In the genomic region with DNA sequence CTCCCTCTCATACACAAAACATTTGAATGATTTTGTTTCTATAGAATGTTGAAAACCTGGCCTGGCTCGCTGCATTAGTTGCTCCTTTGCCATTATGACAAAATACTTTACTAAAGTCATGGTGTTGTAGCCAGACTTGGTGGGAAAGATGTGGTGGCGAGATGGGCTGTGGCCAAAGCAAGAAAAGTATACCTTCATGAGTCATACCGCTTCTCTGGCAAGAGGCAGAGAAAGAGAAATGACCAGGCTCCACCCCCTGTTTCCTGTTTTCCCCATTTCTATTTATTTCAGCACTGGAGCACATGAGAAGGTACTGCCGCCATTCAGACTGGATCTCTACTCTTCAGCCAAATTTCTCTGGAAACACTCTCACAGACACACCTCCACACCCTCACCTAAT, we compare ENCODE assay signal across 23 mouse cellular contexts. TPM values are rescaled to one million over a fixed set of nuclear protein-coding genes. Genes with fewer than 3 reads are reported as not detected.
DNase-seq lines count a peak whose midpoint lies in the region; ATAC-seq and TF ChIP-seq lines count a peak whose summit lies in the region.
"Had no signal": no experiment of that assay in that cellular context is flagged by ENCODE, and none has a peak within 500 bp of the region (broad histone marks: within the 10 kb centered on the region; RNA-seq: fewer than 3 reads in every experiment).

No protein-coding gene starts in this region.

- no peak overlapping the region for H3K27ac ChIP-seq in limb, embryonic 14.5 days (replicated peaks; ENCODE audit: low read depth, low read length)
- H3K27ac ChIP-seq in limb, embryonic 10.5 days = no peak overlapping the region
- H3K27ac ChIP-seq in midbrain, embryonic 10.5 days (replicated peaks) = no peak overlapping the region
- H3K27ac ChIP-seq: embryonic facial prominence, embryonic 13.5 days; forebrain, embryonic 13.5 days; heart, embryonic 13.5 days; hindbrain, embryonic 13.5 days; hindbrain, postnatal 0 days had no signal

- no peak overlapping the region for H3K9ac ChIP-seq in limb, embryonic 14.5 days (ENCODE audit: low read depth, low read length, severe bottlenecking)
- H3K9ac ChIP-seq: embryonic facial prominence, embryonic 13.5 days; forebrain, embryonic 13.5 days; forebrain, postnatal 0 days; heart, embryonic 13.5 days; hindbrain, embryonic 13.5 days had no signal

- peak; percentile 5 for DNase-seq in limb, embryonic 14.5 days (ENCODE audit: low spot score)
- DNase-seq in limb, embryonic 10.5 days (ENCODE audit: low spot score) = no peak
- peak; percentile 59 for DNase-seq in fibroblast of lung, adult 2 months (ENCODE audit: low read depth)
- no peak for DNase-seq in midbrain, embryonic 10.5 days (ENCODE audit: low spot score)
- DNase-seq in T-cell, adult 2 months (ENCODE audit: low spot score) = no peak
- DNase-seq: adrenal gland, adult 2 months; adrenal gland, postnatal 25 days; B cell, adult 2 months; cerebellum, adult 9-11 months; cerebellum, postnatal 36 days; gastrocnemius, postnatal 14 days had no signal

- 61% methylated on average over 4 of the region's 4 CpGs for WGBS in limb, embryonic 14.5 days
- WGBS in limb, embryonic 10.5 days = 85% methylated on average over 4 of the region's 4 CpGs
- WGBS in midbrain, embryonic 10.5 days = 77% methylated on average over 4 of the region's 4 CpGs

- H3K27me3 ChIP-seq in limb, embryonic 14.5 days (ENCODE audit: control insufficient read depth, insufficient read depth, low read length) = no peaks in the 10 kb centered on the region
- no peaks in the 10 kb centered on the region for H3K27me3 ChIP-seq in limb, embryonic 10.5 days (ENCODE audit: low read depth, poor library complexity, severe bottlenecking)
- H3K27me3 ChIP-seq in megakaryocyte, embryonic 14.5 days (replicated peaks) = no peaks in the 10 kb centered on the region
- H3K27me3 ChIP-seq in midbrain, embryonic 10.5 days (ENCODE audit: low read depth, poor library complexity, severe bottlenecking) = no peaks in the 10 kb centered on the region
- H3K27me3 ChIP-seq: embryonic facial prominence, embryonic 13.5 days; forebrain, embryonic 13.5 days; heart, embryonic 13.5 days; hindbrain, embryonic 13.5 days; Patski had no signal

- no peak for ATAC-seq in limb, embryonic 14.5 days (ENCODE audit: low FRiP score, low read depth)
- no peak for ATAC-seq in megakaryocyte, adult 5-6 weeks (ENCODE audit: poor library complexity, severe bottlenecking)
- ATAC-seq: CD4-positive, CD25-positive, alpha-beta regulatory T cell, adult 4 months; forebrain, embryonic 13.5 days; Patski had no signal

- H3K4me3 ChIP-seq in limb, embryonic 14.5 days (replicated peaks; ENCODE audit: low read length) = no peak overlapping the region
- H3K4me3 ChIP-seq in limb, embryonic 10.5 days = no peak overlapping the region
- peak overlapping the region; percentile 69 for H3K4me3 ChIP-seq in megakaryocyte, embryonic 14.5 days (replicated peaks)
- H3K4me3 ChIP-seq in midbrain, embryonic 10.5 days = no peak overlapping the region
- H3K4me3 ChIP-seq: embryonic facial prominence, embryonic 13.5 days; forebrain, embryonic 13.5 days; heart, embryonic 13.5 days; hindbrain, embryonic 13.5 days had no signal

- no peak for TF ChIP-seq POLR2A in limb, embryonic 14.5 days (IDR thresholded peaks at IDR 0.05; ENCODE audit: borderline replicate concordance, extremely low read depth, insufficient read depth, insufficient read length)

- no peaks in the 10 kb centered on the region for H3K9me3 ChIP-seq in limb, embryonic 14.5 days (ENCODE audit: control insufficient read depth, low read length)
- no peaks in the 10 kb centered on the region for H3K9me3 ChIP-seq in limb, embryonic 10.5 days (replicated peaks)
- H3K9me3 ChIP-seq in megakaryocyte, embryonic 14.5 days = peaks cover 7% of the 10 kb centered on the region
- H3K9me3 ChIP-seq in midbrain, embryonic 10.5 days (replicated peaks) = no peaks in the 10 kb centered on the region
- H3K9me3 ChIP-seq: embryonic facial prominence, embryonic 13.5 days; heart, embryonic 13.5 days; hindbrain, embryonic 13.5 days had no signal

- H3K4me2 ChIP-seq in limb, embryonic 14.5 days (replicated peaks; ENCODE audit: low read depth, low read length, severe bottlenecking) = no peak overlapping the region
- H3K4me2 ChIP-seq: embryonic facial prominence, embryonic 13.5 days; forebrain, embryonic 13.5 days; heart, embryonic 13.5 days; hindbrain, embryonic 13.5 days had no signal

- no peaks in the 10 kb centered on the region for H3K36me3 ChIP-seq in limb, embryonic 14.5 days (ENCODE audit: control insufficient read depth, insufficient read depth, low read length)
- no peaks in the 10 kb centered on the region for H3K36me3 ChIP-seq in limb, embryonic 10.5 days
- peaks cover 3% of the 10 kb centered on the region for H3K36me3 ChIP-seq in megakaryocyte, embryonic 14.5 days (replicated peaks; ENCODE audit: low read length)
- H3K36me3 ChIP-seq in midbrain, embryonic 10.5 days = no peaks in the 10 kb centered on the region
- H3K36me3 ChIP-seq: embryonic facial prominence, embryonic 13.5 days; heart, embryonic 13.5 days; hindbrain, embryonic 13.5 days had no signal

- no peaks in the 10 kb centered on the region for H3K4me1 ChIP-seq in limb, embryonic 14.5 days (ENCODE audit: control insufficient read depth, insufficient read depth, low read length)
- no peaks in the 10 kb centered on the region for H3K4me1 ChIP-seq in limb, embryonic 10.5 days
- H3K4me1 ChIP-seq in megakaryocyte, embryonic 14.5 days = peaks cover 24% of the 10 kb centered on the region
- no peaks in the 10 kb centered on the region for H3K4me1 ChIP-seq in midbrain, embryonic 10.5 days
- H3K4me1 ChIP-seq: forebrain, embryonic 13.5 days; heart, embryonic 13.5 days; hindbrain, embryonic 13.5 days had no signal

RNA-seq across cellular contexts. Expression of a gene that starts 35.0 kb away (rescaled TPM):
- polyA plus RNA-seq in limb, embryonic 14.5 days (2012; rRNA removed) = 1.3 and 1.4 TPM in 2 replicates
- 3.4 and 3.8 TPM in 2 replicates for polyA plus RNA-seq in limb, embryonic 14.5 days (2014; fragmentation: Nextera tagmentation; extraction: Ambion mirVana)
- polyA plus RNA-seq in limb, embryonic 10.5 days (2016; fragmentation: Nextera tagmentation; extraction: Ambion mirVana) = 0.11 TPM in 1 of 2 replicates, not detected in the other
- polyA plus RNA-seq in megakaryocyte, embryonic 14.5 days (2012; ENCODE audit: insufficient read depth, low replicate concordance) = 0.38 and 0.87 TPM in 2 replicates
- total RNA-seq in megakaryocyte, adult 5-6 weeks (2015) = not detected in 2 replicates
- not detected in 2 replicates for total RNA-seq in megakaryocyte, adult 5-6 weeks (2017)
- 1.00 and 1.3 TPM in 2 replicates for polyA plus RNA-seq in midbrain, embryonic 10.5 days (2016; fragmentation: Nextera tagmentation; extraction: Ambion mirVana)
- total RNA-seq: hematopoietic stem cell, adult 5-6 weeks; MEL had no signal
- polyA plus RNA-seq: CD4-positive, CD25-positive, alpha-beta regulatory T cell, adult 4 months; Patski had no signal

Comparison
In these comparisons a context has a peak if more than half of its experiments do, and no peak if none do; other contexts are left out.
1. DNase-seq: peak in limb, embryonic 14.5 days (single experiment) and fibroblast of lung, adult 2 months (single experiment); none in limb, embryonic 10.5 days (single experiment), midbrain, embryonic 10.5 days (single experiment) and T-cell, adult 2 months (single experiment).